Mouse (Mus musculus): ENCODE measurements around the gene Fam71f2. TPM values are rescaled to one million over a fixed set of nuclear protein-coding genes. Genes with fewer than 3 reads are reported as not detected.

Fam71f2 gene
- total RNA-seq, 2 experiments from 2014 or later: 0.25 TPM; not detected in 1

- Histone ChIP-seq H3K4me3 (no peak overlapping the region), H3K27ac (no peak overlapping the region)
- TF ChIP-seq CTCF (IDR thresholded peaks at IDR 0.05): no peak
- intact Hi-C loops (cut with DNase I): no loop called here
- DNase-seq: no peak
Measured at GRCm38 (mm10) chr6:29322735-29323134, 43.3 kb downstream of the Fam71f2 start.

- no peak for TF ChIP-seq CTCF (IDR thresholded peaks at IDR 0.05)
- no peak for DNase-seq
- no peak overlapping the region for H3K27ac ChIP-seq
- intact Hi-C loops (cut with DNase I): no loop called here
- H3K4me3 ChIP-seq: no peak overlapping the region
Measured at GRCm38 (mm10) chr6:29326961-29327360, 47.6 kb downstream of the Fam71f2 start.

- Histone ChIP-seq H3K4me3 (no peak overlapping the region), H3K27ac (no peak overlapping the region)
- TF ChIP-seq CTCF (IDR thresholded peaks at IDR 0.05): no peak
- intact Hi-C loops (cut with DNase I): no loop called here
- no peak for DNase-seq
Measured at GRCm38 (mm10) chr6:29329514-29329913, 50.1 kb downstream of the Fam71f2 start.

Other genes starting within 250 kb of the Fam71f2 start
- gene Lep, start 219.4 kb upstream of the Fam71f2 start, total RNA-seq (2021): under 1 TPM; 0.08 to 0.59 TPM
- 10 to 100 TPM; 16.3 to 18.4 TPM for gene Rbm28, start 114.6 kb upstream of the Fam71f2 start, total RNA-seq (2021)
- gene Prrt4, start 100.0 kb upstream of the Fam71f2 start, total RNA-seq (2021): under 1 TPM; 0.36 to 0.73 TPM
- 10 to 100 TPM in 1 of 2 experiments, 1 to 10 TPM in 1; 9.9 to 10.3 TPM for gene Impdh1, start 63.2 kb upstream of the Fam71f2 start, total RNA-seq (2021)
- gene Hilpda, start 7.1 kb upstream of the Fam71f2 start, total RNA-seq (2021): 1 to 10 TPM; 2.9 to 4.0 TPM
- gene Fam71f1, start 39.5 kb downstream of the Fam71f2 start, total RNA-seq (2021): not detected
- gene Calu, start 68.5 kb downstream of the Fam71f2 start, total RNA-seq (2021): 100 to 1,000 TPM in 1 of 2 experiments, 10 to 100 TPM in 1; 73.7 to 104 TPM
- under 1 TPM; 0.17 to 0.18 TPM for gene Opn1sw, start 108.9 kb downstream of the Fam71f2 start, total RNA-seq (2021)
- gene Ccdc136, start 116.7 kb downstream of the Fam71f2 start, total RNA-seq (2021): 10 to 100 TPM in 1 of 2 experiments, 1 to 10 TPM in 1; 9.6 to 10.5 TPM
- 100 to 1,000 TPM; 285 to 430 TPM for gene Flnc, start 153.7 kb downstream of the Fam71f2 start, total RNA-seq (2021)
- 100 to 1,000 TPM; 110 to 112 TPM for gene Atp6v1f, start 188.1 kb downstream of the Fam71f2 start, total RNA-seq (2021)
- gene Atp6v1fnb, start 191.8 kb downstream of the Fam71f2 start, total RNA-seq (2021): not detected
- gene Kcp, start 228.4 kb downstream of the Fam71f2 start, total RNA-seq (2021): 1 to 10 TPM; 3.8 to 4.0 TPM
- 1 to 10 TPM; 1.1 to 3.8 TPM for gene Irf5, start 247.0 kb downstream of the Fam71f2 start, total RNA-seq (2021)